Mouse (Mus musculus) spleen, embryonic (tissue): ENCODE results near the gene Slc22a14.

Source experiments
- CTCF ChIA-PET: fragments of 350-600 bp; sonication (Branson Sonifier 250); formaldehyde crosslinking; loops from one replicate; lab custom pipeline; 2022; lab: Charles Lee

Slc22a14 gene

DNA sequence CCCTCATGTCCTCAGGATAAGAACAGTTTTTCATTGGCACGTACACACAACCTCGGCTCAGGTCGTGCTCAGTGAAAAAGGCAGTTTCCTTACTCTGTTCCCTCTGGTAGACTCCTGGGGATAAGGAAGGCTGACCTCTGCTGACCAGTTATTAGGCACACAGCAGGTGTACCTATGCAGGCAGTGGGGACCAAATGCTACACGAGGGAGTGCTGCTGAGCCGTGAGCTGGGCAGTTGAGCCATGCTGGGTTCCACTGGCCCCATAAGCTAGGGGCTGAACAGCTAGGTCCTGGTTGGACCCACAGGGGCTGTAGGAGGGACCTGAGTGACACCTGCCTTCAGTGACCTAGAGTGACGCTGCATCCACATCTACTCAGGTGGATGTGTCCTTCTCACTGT, 219.7 kb downstream of the Slc22a14 start:
- CTCF ChIA-PET = no interaction called here

GRCm38 (mm10) chr9:119145137-119145536, 220.2 kb downstream of the Slc22a14 start:
- CTCF ChIA-PET = no interaction called here

GRCm38 (mm10) chr9:119144696-119145095, 220.7 kb downstream of the Slc22a14 start:
- CTCF ChIA-PET = no interaction called here

GRCm38 (mm10) chr9:119143372-119143771, 222.0 kb downstream of the Slc22a14 start:
- CTCF ChIA-PET = no interaction called here

DNA sequence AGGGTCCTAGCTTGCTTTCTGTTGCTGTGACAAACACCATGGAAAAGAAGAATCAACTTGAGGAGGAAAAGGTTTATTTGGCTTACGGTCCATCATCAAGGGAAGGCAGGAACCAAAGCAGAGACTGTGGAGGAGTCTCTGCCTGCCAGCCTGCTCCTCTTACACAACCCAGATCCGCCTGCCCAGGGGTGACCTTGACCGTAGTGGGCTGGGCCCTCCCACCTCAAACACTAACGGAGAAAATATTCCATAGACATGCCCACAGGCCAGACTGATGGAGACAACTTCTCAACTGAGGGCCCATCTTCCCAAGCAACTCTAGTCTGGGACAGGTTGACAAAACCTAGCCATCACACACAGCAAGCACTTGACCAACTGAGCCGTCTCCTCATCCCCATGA, 223.3 kb downstream of the Slc22a14 start:
- CTCF ChIA-PET = no interaction called here

DNA sequence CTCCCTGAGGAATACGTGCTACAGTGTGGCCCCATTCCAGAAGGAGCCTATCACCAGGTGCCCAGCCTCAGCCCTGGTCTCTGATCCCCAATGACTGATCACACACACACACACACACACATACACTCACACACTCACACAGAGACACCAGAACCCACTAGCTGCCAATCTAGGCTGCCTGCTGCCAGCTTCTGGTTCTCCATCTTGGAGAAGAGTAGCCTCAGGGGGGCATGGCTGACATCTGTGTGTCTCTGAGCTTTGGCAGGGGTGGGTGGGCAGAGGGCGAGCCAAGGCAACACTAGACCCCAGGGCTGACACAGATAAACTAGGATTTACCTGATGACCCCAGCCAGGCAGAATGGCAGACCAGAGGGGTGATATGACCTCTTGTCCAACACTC, 226.5 kb downstream of the Slc22a14 start:
- CTCF ChIA-PET = no interaction called here

DNA sequence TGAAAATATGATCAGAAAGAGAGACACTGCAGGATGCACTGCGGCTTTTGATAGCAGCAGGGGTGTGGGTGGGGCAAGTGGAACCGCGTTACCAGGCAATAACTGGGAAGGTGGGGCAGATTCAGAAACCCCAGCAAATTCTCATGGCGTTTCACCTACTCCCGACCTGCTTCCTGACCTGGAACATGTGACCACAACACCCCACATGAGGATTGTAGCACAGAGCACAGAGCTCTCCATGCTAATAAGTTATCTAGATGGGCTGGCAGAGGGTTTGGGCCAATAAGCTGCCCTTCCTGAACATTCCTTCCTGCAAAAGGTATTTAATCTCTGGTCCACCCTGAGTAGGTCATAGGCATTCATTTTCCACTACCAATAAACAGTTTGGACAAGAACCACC, 234.7 kb downstream of the Slc22a14 start:
- CTCF ChIA-PET = no interaction called here

- CTCF ChIA-PET = no interaction called here
Measured at GRCm38 (mm10) chr9:119128436-119129181, 236.7 kb downstream of the Slc22a14 start.

GRCm38 (mm10) chr9:119122596-119123369, 242.6 kb downstream of the Slc22a14 start:
- CTCF ChIA-PET = no interaction called here

DNA sequence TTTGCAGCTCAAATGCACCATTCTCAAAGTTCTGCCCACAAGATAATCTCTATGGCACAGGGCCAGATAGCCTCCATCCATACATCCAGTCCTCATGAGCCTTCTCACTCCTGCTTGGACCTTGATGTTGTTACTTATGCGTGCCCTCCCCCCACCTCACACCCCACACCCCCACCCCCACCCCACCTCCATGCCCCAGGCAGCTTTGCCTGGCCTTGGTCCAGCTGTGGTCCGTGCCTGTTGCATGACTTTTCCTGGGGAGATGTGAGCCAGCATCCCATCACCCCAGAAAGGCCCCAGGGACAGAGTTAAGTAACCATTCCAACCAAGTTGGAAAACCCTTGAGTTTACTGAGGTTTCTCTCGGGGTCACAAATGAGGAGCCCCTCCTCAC, 245.2 kb downstream of the Slc22a14 start:
- CTCF ChIA-PET = no interaction called here
